In the genomic region with DNA sequence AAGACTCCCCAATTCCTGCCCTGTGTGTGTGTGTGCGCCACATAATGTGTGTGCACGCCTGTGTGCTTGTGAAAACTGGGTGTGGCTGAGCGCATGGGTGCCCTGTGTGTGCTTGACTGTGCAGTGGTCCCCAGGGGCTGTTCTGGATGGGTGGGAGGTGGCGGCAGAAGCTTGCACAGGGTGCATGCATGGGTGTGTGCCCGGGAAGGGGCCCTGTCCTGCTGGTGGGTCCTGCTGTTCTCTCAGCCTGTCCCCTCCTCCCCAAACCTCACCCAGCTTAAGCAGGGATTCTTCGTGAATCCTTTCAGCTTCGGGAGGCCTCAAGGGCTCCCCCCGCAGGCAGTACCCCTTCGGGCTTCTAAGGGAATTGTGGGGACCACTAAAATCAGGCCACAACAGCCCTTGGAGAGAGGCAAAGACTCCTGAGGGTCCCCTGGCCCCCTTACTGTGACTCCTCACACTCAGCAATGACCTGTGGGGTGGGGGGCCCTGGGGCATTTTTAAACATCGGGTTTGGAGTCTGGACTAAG, we compare ENCODE assay signal across 21 mouse cellular contexts. TPM values are rescaled to one million over a fixed set of nuclear protein-coding genes. Genes with fewer than 3 reads are reported as not detected.
DNase-seq lines count a peak whose midpoint lies in the region; ATAC-seq and TF ChIP-seq lines count a peak whose summit lies in the region.
"Had no signal": no experiment of that assay in that cellular context is flagged by ENCODE, and none has a peak within 500 bp of the region (broad histone marks: within the 10 kb centered on the region; RNA-seq: fewer than 3 reads in every experiment).

No protein-coding gene starts in this region.

- intact Hi-C loops in left cerebral cortex, adult 2 months (cut with DNase I), result no loop called here
- intact Hi-C loops in gastrocnemius, postnatal 36 days (cut with DNase I), result no loop called here

- DNase-seq in heart, adult 11 months, result peak; percentile 89
- no peak for DNase-seq in left cerebral cortex, adult 2 months (ENCODE audit: extremely low spot score in 1 of 2, low spot score in 2 of 2)
- DNase-seq in left cerebral cortex, adult 9 months (ENCODE audit: low spot score in 2 of 2), result no peak
- DNase-seq in R1 (ENCODE audit: low read depth, low spot score), result peak; percentile 57
- DNase-seq in gastrocnemius, postnatal 36 days, result no peak
- DNase-seq: kidney, postnatal 10 days; layer of hippocampus, adult 9-11 months; lung, adult 18-20 months; lung, postnatal 36 days; retina, postnatal 1 day; thymus, postnatal 4 days had no signal

- no peak for TF ChIP-seq EP300 in ES-Bruce4 (IDR thresholded peaks at IDR 0.05; ENCODE audit: insufficient read depth, low read depth, low read length)

- H3K27me3 ChIP-seq in heart, embryonic 12.5 days (replicated peaks), result peaks cover 48% of the 10 kb centered on the region
- no peaks in the 10 kb centered on the region for H3K27me3 ChIP-seq in ES-Bruce4 (ENCODE audit: control insufficient read depth, insufficient read depth, low read length, poor library complexity, severe bottlenecking)

- H3K9me3 ChIP-seq in heart, embryonic 12.5 days (replicated peaks), result no peaks in the 10 kb centered on the region
- no peaks in the 10 kb centered on the region for H3K9me3 ChIP-seq in ES-Bruce4 (replicated peaks; ENCODE audit: control insufficient read depth, insufficient read depth, low read length, poor library complexity, severe bottlenecking)
- H3K9me3 ChIP-seq: forebrain, embryonic 12.5 days; heart, embryonic 15.5 days; hindbrain, embryonic 12.5 days; limb, embryonic 15.5 days; midbrain, embryonic 10.5 days had no signal

- H3K27ac ChIP-seq in heart, embryonic 12.5 days (ENCODE audit: poor library complexity, severe bottlenecking), result no peak overlapping the region
- no peak overlapping the region for H3K27ac ChIP-seq in left cerebral cortex, adult 2 months
- H3K27ac ChIP-seq in ES-Bruce4 (ENCODE audit: insufficient read depth, low read length), result no peak overlapping the region
- H3K27ac ChIP-seq: forebrain, embryonic 12.5 days; heart, embryonic 15.5 days; hindbrain, embryonic 12.5 days; limb, embryonic 15.5 days; midbrain, embryonic 10.5 days had no signal

- H3K9ac ChIP-seq in heart, embryonic 12.5 days, result no peak overlapping the region
- no peak overlapping the region for H3K9ac ChIP-seq in ES-Bruce4 (ENCODE audit: low read depth, poor library complexity, severe bottlenecking)
- H3K9ac ChIP-seq: forebrain, embryonic 12.5 days; heart, embryonic 15.5 days; hindbrain, embryonic 12.5 days; limb, embryonic 15.5 days had no signal

- peaks cover 6% of the 10 kb centered on the region; the same call in 1 of the 2 replicates for H3K36me3 ChIP-seq in heart, embryonic 12.5 days
- no peaks in the 10 kb centered on the region for H3K36me3 ChIP-seq in ES-Bruce4 (ENCODE audit: control insufficient read depth, insufficient read depth, low read length, poor library complexity, severe bottlenecking)
- H3K36me3 ChIP-seq: forebrain, embryonic 12.5 days; heart, embryonic 15.5 days; hindbrain, embryonic 12.5 days; limb, embryonic 15.5 days; midbrain, embryonic 10.5 days had no signal

- no peak overlapping the region for H3K4me3 ChIP-seq in heart, embryonic 12.5 days
- H3K4me3 ChIP-seq in left cerebral cortex, adult 2 months, result no peak overlapping the region
- H3K4me3 ChIP-seq in ES-Bruce4 (ENCODE audit: low read depth, low read length), result no peak overlapping the region
- H3K4me3 ChIP-seq: forebrain, embryonic 12.5 days; hindbrain, embryonic 12.5 days; limb, embryonic 15.5 days; midbrain, embryonic 10.5 days; myocyte had no signal

- no peak overlapping the region for H3K4me2 ChIP-seq in heart, embryonic 12.5 days
- H3K4me2 ChIP-seq: forebrain, embryonic 12.5 days; limb, embryonic 15.5 days had no signal

- H3K4me1 ChIP-seq in heart, embryonic 12.5 days (replicated peaks), result peaks cover 30% of the 10 kb centered on the region
- H3K4me1 ChIP-seq in ES-Bruce4 (ENCODE audit: control insufficient read depth, insufficient read depth, low read length), result no peaks in the 10 kb centered on the region

- peak; percentile 5; the same call in 1 of the 2 replicates for TF ChIP-seq CTCF in left cerebral cortex, adult 2 months (IDR thresholded peaks at IDR 0.05)
- peak; percentile 40 for TF ChIP-seq CTCF in ES-Bruce4 (IDR thresholded peaks at IDR 0.05; ENCODE audit: low read depth, low read length)

- WGBS in heart, embryonic 12.5 days, result 45% methylated on average over 10 of the region's 10 CpGs

- no peak for ATAC-seq in heart, embryonic 12.5 days (ENCODE audit: insufficient number of reproducible peaks, low FRiP score)
- ATAC-seq: intestine, embryonic 16.5 days had no signal

- no peak for TF ChIP-seq POLR2A in ES-Bruce4 (IDR thresholded peaks at IDR 0.05; ENCODE audit: insufficient read depth, low read length)

RNA-seq across cellular contexts. Expression of gene Acr, which starts 8.9 kb away (rescaled TPM):
- 0.29 and 0.42 TPM in 2 replicates for polyA plus RNA-seq in heart, embryonic 12.5 days (2016; fragmentation: Nextera tagmentation; extraction: Ambion mirVana)
- 1 to 10 TPM in 1 of 2 experiments, under 1 TPM in 1; 0.58 to 1.7 TPM for total RNA-seq in left cerebral cortex, adult 2 months (2021)
- not detected in 2 replicates for polyA plus RNA-seq in ES-Bruce4 (2011; ENCODE audit: insufficient read depth, insufficient read length, low read depth, missing spikeins)
- total RNA-seq in gastrocnemius, postnatal 36 days (2021), result under 1 TPM; 0.28 to 0.30 TPM
- total RNA-seq: neutrophil, adult 5-6 weeks had no signal
- polyA plus RNA-seq: limb, embryonic 15.5 days; myocyte had no signal

RNA-seq across cellular contexts. Expression of gene Rabl2, which starts 32.5 kb away (rescaled TPM):
- 20.3 and 21.1 TPM in 2 replicates for polyA plus RNA-seq in heart, embryonic 12.5 days (2016; fragmentation: Nextera tagmentation; extraction: Ambion mirVana)
- 10 to 100 TPM; 35.7 to 44.6 TPM for total RNA-seq in left cerebral cortex, adult 2 months (2021)
- polyA plus RNA-seq in ES-Bruce4 (2011; ENCODE audit: insufficient read depth, insufficient read length, low read depth, missing spikeins), result 9.7 and 12.6 TPM in 2 replicates
- total RNA-seq in gastrocnemius, postnatal 36 days (2021), result 1 to 10 TPM; 1.8 to 3.1 TPM

RNA-seq across cellular contexts. Expression of gene Shank3, which starts 59.8 kb away (rescaled TPM):
- polyA plus RNA-seq in heart, embryonic 12.5 days (2016; fragmentation: Nextera tagmentation; extraction: Ambion mirVana), result 2.9 and 3.0 TPM in 2 replicates
- total RNA-seq in left cerebral cortex, adult 2 months (2021), result 100 to 1,000 TPM; 222 to 239 TPM
- polyA plus RNA-seq in ES-Bruce4 (2011; ENCODE audit: insufficient read depth, insufficient read length, low read depth, missing spikeins), result 4.4 and 5.6 TPM in 2 replicates
- 10 to 100 TPM; 14.4 to 15.5 TPM for total RNA-seq in gastrocnemius, postnatal 36 days (2021)
- total RNA-seq: neutrophil, adult 5-6 weeks had no signal

Comparison
In these comparisons a context has a peak if more than half of its experiments do, and no peak if none do; other contexts are left out.
1. DNase-seq: peak in heart, adult 11 months (single experiment) and R1 (single experiment); none in left cerebral cortex, adult 2 months (0 of 2), left cerebral cortex, adult 9 months (0 of 2) and gastrocnemius, postnatal 36 days (0 of 2).
2. RNA of gene Rabl2, which starts 32.5 kb away (total RNA-seq): 35.7 to 44.6 TPM in left cerebral cortex, adult 2 months; 1.8 to 3.1 TPM in gastrocnemius, postnatal 36 days; every median in the first group is over 4 times any median in the second.
3. RNA of gene Shank3, which starts 59.8 kb away (total RNA-seq): 222 to 239 TPM in left cerebral cortex, adult 2 months; 14.4 to 15.5 TPM in gastrocnemius, postnatal 36 days; every median in the first group is over 10 times any median in the second.